Mouse (Mus musculus) MEL (cell line): ENCODE measurements around the gene Fastk. TPM values are rescaled to one million over a fixed set of nuclear protein-coding genes. Genes with fewer than 3 reads are reported as not detected.

Experiments used
- DNase-seq: peaks from one replicate; pipeline ENCODE4 v3.0.0; 2011; ENCODE audit warnings: low read depth, low spot score
- H3K27ac ChIP-seq: 2 replicates; pipeline ENCODE4 v1.5.1; 2012; ENCODE audit warnings: low read depth, mild to moderate bottlenecking, control low read depth, low read length, moderate library complexity; ENCODE audit not compliant: control insufficient read depth
- H3K27me3 ChIP-seq, 2 experiments: fragments of 150-350 bp in 1 of 2; sonication (generic) in 1 of 2; 2 replicates each; pipeline ENCODE4 v1.6.1; 2012; ENCODE audit warnings: low read length in 2 of 2, mild to moderate bottlenecking in 2 of 2, improper control_type of control experiment in 1 of 2, moderate library complexity in 1 of 2; ENCODE audit not compliant: insufficient read depth in 2 of 2, control insufficient read depth in 1 of 2
- H3K36me3 ChIP-seq, 2 experiments: 2 replicates each; pipeline ENCODE4 v1.6.1; 2012 to 2014; ENCODE audit warnings: low read length in 2 of 2, improper control_type of control experiment in 1 of 2, inconsistent platforms in 1 of 2, mild to moderate bottlenecking in 1 of 2; ENCODE audit not compliant: insufficient read depth in 2 of 2, control insufficient read depth in 1 of 2
- H3K4me1 ChIP-seq, 2 experiments: fragments of 150-350 bp in 1 of 2; sonication (generic) in 1 of 2; 2 replicates each; pipeline ENCODE4 v1.6.1; 2012; ENCODE audit warnings: low read length in 2 of 2, improper control_type of control experiment in 1 of 2, mild to moderate bottlenecking in 1 of 2; ENCODE audit not compliant: insufficient read depth in 2 of 2, control insufficient read depth in 1 of 2
- H3K4me3 ChIP-seq, 2 experiments: fragments of 150-350 bp in 1 of 2; sonication (generic) in 1 of 2; 2 replicates each; pipeline ENCODE4 v1.5.1; 2012; ENCODE audit warnings: low read depth in 2 of 2, low read length in 2 of 2, mild to moderate bottlenecking in 2 of 2, moderate library complexity in 2 of 2, control low read depth in 1 of 2, improper control_type of control experiment in 1 of 2; ENCODE audit not compliant: control insufficient read depth in 1 of 2, insufficient read depth in 1 of 2
- H3K79me2 ChIP-seq: 2 replicates; pipeline ENCODE4 v1.6.1; 2012; ENCODE audit warnings: mild to moderate bottlenecking, low read length, moderate library complexity; ENCODE audit not compliant: control insufficient read depth, poor library complexity, insufficient read depth
- H3K9ac ChIP-seq: 2 replicates; pipeline ENCODE4 v1.6.1; 2012; ENCODE audit warnings: low read depth, mild to moderate bottlenecking, control low read depth, low read length, moderate library complexity; ENCODE audit not compliant: control insufficient read depth, poor library complexity, severe bottlenecking
- H3K9me3 ChIP-seq: fragments of 150-350 bp; sonication (generic); replicated peaks from 2 replicates; pipeline ENCODE4 v1.6.1; 2012; ENCODE audit warnings: mild to moderate bottlenecking, low read length, improper control_type of control experiment, moderate library complexity; ENCODE audit not compliant: insufficient read depth
- BHLHE40 ChIP-seq: IDR thresholded peaks from 2 replicates; pipeline ENCODE4 v1.6.1; 2012; ENCODE audit warnings: low read depth, mild to moderate bottlenecking, inconsistent platforms, low read length, improper control_type of control experiment, borderline replicate concordance
- CHD1 ChIP-seq: IDR thresholded peaks from 2 replicates; pipeline ENCODE4 v1.6.1; 2012; ENCODE audit warnings: low read depth, mild to moderate bottlenecking, inconsistent platforms, low read length, improper control_type of control experiment
- CHD2 ChIP-seq: IDR thresholded peaks from 2 replicates; pipeline ENCODE4 v1.6.1; 2011; ENCODE audit warnings: low read length, improper control_type of control experiment
- EP300 ChIP-seq, 2 experiments: IDR thresholded peaks; 2 replicates each; pipeline ENCODE4 v1.6.1; 2011; ENCODE audit warnings: improper control_type of control experiment in 2 of 2, low read length in 2 of 2, low read depth in 1 of 2, mild to moderate bottlenecking in 1 of 2
- HCFC1 ChIP-seq: IDR thresholded peaks from 2 replicates; pipeline ENCODE4 v1.6.1; 2012; ENCODE audit warnings: low read depth, mild to moderate bottlenecking, inconsistent platforms, low read length, improper control_type of control experiment, moderate library complexity
- JUND ChIP-seq: IDR thresholded peaks from 2 replicates; pipeline ENCODE4 v1.6.1; 2011; ENCODE audit warnings: low read depth, mild to moderate bottlenecking, improper control_type of control experiment, low read length
- KAT2A ChIP-seq: conservative IDR thresholded peaks from 2 replicates; pipeline ENCODE4 v1.6.1; 2012; ENCODE audit warnings: low read depth, low read length, improper control_type of control experiment, inconsistent platforms
- MEF2A ChIP-seq: IDR thresholded peaks from 2 replicates; pipeline ENCODE4 v1.6.1; 2014; ENCODE audit warnings: low read depth, mild to moderate bottlenecking, inconsistent platforms, low read length, improper control_type of control experiment; ENCODE audit not compliant: poor library complexity, insufficient replicate concordance, severe bottlenecking; ENCODE audit errors: extremely low read depth
- POLR2AphosphoS2 ChIP-seq: IDR thresholded peaks from 2 replicates; pipeline ENCODE4 v1.6.1; 2011; ENCODE audit warnings: low read length, improper control_type of control experiment
- POLR2AphosphoS5 ChIP-seq: IDR thresholded peaks from 2 replicates; pipeline ENCODE4 v1.6.1; 2012; ENCODE audit warnings: low read depth, borderline replicate concordance, mild to moderate bottlenecking, inconsistent platforms, low read length, moderate library complexity, mixed read lengths
- RAD21 ChIP-seq: IDR thresholded peaks from 2 replicates; pipeline ENCODE4 v1.6.1; 2011; ENCODE audit warnings: mild to moderate bottlenecking, low read depth, low read length, improper control_type of control experiment
- TBP ChIP-seq: IDR thresholded peaks from 2 replicates; pipeline ENCODE4 v1.8.0; 2011; ENCODE audit warnings: low read depth, low read length, improper control_type of control experiment
- UBTF ChIP-seq: IDR thresholded peaks from 2 replicates; pipeline ENCODE4 v1.6.1; 2012; ENCODE audit warnings: low read depth, mild to moderate bottlenecking, inconsistent platforms, low read length, improper control_type of control experiment, moderate library complexity, borderline replicate concordance; ENCODE audit not compliant: insufficient read depth
- USF1 ChIP-seq: IDR thresholded peaks from 2 replicates; pipeline ENCODE4 v1.6.1; 2014; ENCODE audit warnings: low read depth, mild to moderate bottlenecking, inconsistent platforms, low read length, improper control_type of control experiment, moderate library complexity
- ZMIZ1 ChIP-seq: IDR thresholded peaks from 2 replicates; pipeline ENCODE4 v1.6.1; 2012; ENCODE audit warnings: low read depth, mild to moderate bottlenecking, inconsistent platforms, low read length, improper control_type of control experiment, moderate library complexity
- ZNF384 ChIP-seq: IDR thresholded peaks from 2 replicates; pipeline ENCODE4 v1.6.1; 2012; ENCODE audit warnings: low read depth, mild to moderate bottlenecking, inconsistent platforms, low read length, improper control_type of control experiment
- polyA plus RNA-seq, 2 experiments: library from polyadenylated mRNA; stranded (reverse) in 1 of 2; unstranded in 1 of 2; fragments of >175 nt in 1 of 2; fragments of >200 nt in 1 of 2; gene quantifications; 2 replicates each; pipeline versions ENCODE4 v1.2.1 to v1.2.4; 2012; ENCODE audit warnings: low replicate concordance in 2 of 2, low read depth in 1 of 2; ENCODE audit not compliant: insufficient read length in 2 of 2, insufficient read depth in 1 of 2, missing spikeins in 1 of 2
- total RNA-seq: library from RNA; depleted of rRNA; stranded (reverse); fragments of 300-350 nt; gene quantifications from 2 replicates; pipeline ENCODE4 v1.2.3, GENCODE M21; 2012

Fastk gene
- total and polyA plus RNA-seq, 3 experiments = 111 to 273 (median 228) TPM

GRCm38 (mm10) chr5:24466762-24467161, 21.7 kb upstream of the Fastk start:
- no peak overlapping the region for H3K9ac ChIP-seq
- peaks cover 39% of the 10 kb centered on the region for H3K79me2 ChIP-seq
- no peak for DNase-seq
- TF ChIP-seq UBTF (no peak), ZNF384 (no peak), BHLHE40 (no peak), MEF2A (no peak), TBP (no peak), KAT2A (no peak), CHD1 (no peak)
- no peak overlapping the region for H3K4me3 ChIP-seq
- H3K36me3 ChIP-seq = peaks cover 2 to 4% of the 10 kb centered on the region in 2 experiments; a peak in 2 of 4 replicates
- no peak overlapping the region for H3K27ac ChIP-seq
- no peaks in the 10 kb centered on the region for H3K27me3 ChIP-seq
- H3K9me3 ChIP-seq = no peaks in the 10 kb centered on the region
- H3K4me1 ChIP-seq = no peaks in the 10 kb centered on the region

GRCm38 (mm10) chr5:24455613-24456012, 10.5 kb upstream of the Fastk start:
- no peak for TF ChIP-seq RAD21
- no peak for TF ChIP-seq ZMIZ1
- TF ChIP-seq HCFC1 = no peak
- H3K9me3 ChIP-seq = no peaks in the 10 kb centered on the region
- no peak for DNase-seq
- peaks cover 76% of the 10 kb centered on the region for H3K79me2 ChIP-seq
- no peak overlapping the region for H3K9ac ChIP-seq
- no peak overlapping the region for H3K4me3 ChIP-seq
- no peaks in the 10 kb centered on the region for H3K27me3 ChIP-seq
- peaks cover 1 to 13% of the 10 kb centered on the region in 2 experiments; a peak in 3 of 4 replicates for H3K36me3 ChIP-seq
- H3K4me1 ChIP-seq = peaks cover 8 to 19% of the 10 kb centered on the region in 2 experiments
- no peak overlapping the region for H3K27ac ChIP-seq

GRCm38 (mm10) chr5:24455076-24455475, 10.0 kb upstream of the Fastk start:
- Histone ChIP-seq H3K27ac (no peak overlapping the region), H3K4me1 (peaks cover 8 to 19% of the 10 kb centered on the region in 2 experiments), H3K9ac (no peak overlapping the region), H3K27me3 (no peaks in the 10 kb centered on the region), H3K79me2 (peaks cover 71% of the 10 kb centered on the region), H3K4me3 (no peak overlapping the region), H3K36me3 (peaks cover 0 to 14% of the 10 kb centered on the region in 2 experiments; a peak in 3 of 4 replicates), H3K9me3 (no peaks in the 10 kb centered on the region)
- TF ChIP-seq POLR2AphosphoS2 = 0 out of 2 replicates have a peak, but pooled peaks have one; percentile 25
- TF ChIP-seq USF1 = no peak
- TF ChIP-seq CHD2 = no peak
- no peak for TF ChIP-seq POLR2AphosphoS5
- TF ChIP-seq JUND = no peak
- TF ChIP-seq MEF2A = no peak
- no peak for TF ChIP-seq EP300 (IDR thresholded peaks at IDR 0.05; ENCODE audit: low read depth in 1 of 2, low read length in 2 of 2)
- no peak for DNase-seq
